Mouse (Mus musculus): ENCODE measurements at regions not wholly inside any gene's neighbourhood (a gene's known extent, or its start where the extent isn't known, plus 50 kb on each side); places are given as distances from the start of the nearest gene placed in this dataset.

- no peak for DNase-seq (ENCODE audit: low spot score in 2 of 2)
Observed at GRCm38 (mm10) chr3:77051884-77052283, 977.8 kb downstream of the Fstl5 start.

GRCm38 (mm10) chr3:77075055-77075454 is 1001.0 kb downstream of the Fstl5 start:
- DNase-seq (ENCODE audit: low spot score in 2 of 2) = no peak

GRCm38 (mm10) chr3:77091812-77092211 is 1017.7 kb downstream of the Fstl5 start:
- no peak for DNase-seq (ENCODE audit: low spot score in 2 of 2)

GRCm38 (mm10) chr3:77112969-77113368 is 1038.9 kb downstream of the Fstl5 start:
- no peak for DNase-seq (ENCODE audit: low spot score in 2 of 2)

- DNase-seq (ENCODE audit: low spot score in 2 of 2) = no peak
Observed at GRCm38 (mm10) chr3:77120581-77120980, 1046.5 kb downstream of the Fstl5 start.

- DNase-seq (ENCODE audit: low spot score in 2 of 2) = no peak
Observed at GRCm38 (mm10) chr3:77151636-77152035, 1077.6 kb downstream of the Fstl5 start.

GRCm38 (mm10) chr3:77197828-77198227 is 1123.8 kb downstream of the Fstl5 start:
- DNase-seq (ENCODE audit: low spot score in 2 of 2) = no peak

GRCm38 (mm10) chr3:77198265-77198664 is 1124.2 kb downstream of the Fstl5 start:
- DNase-seq (ENCODE audit: low spot score in 2 of 2) = peak; percentile 9 to 19

GRCm38 (mm10) chr3:77226007-77226406 is 1151.9 kb downstream of the Fstl5 start:
- no peak for DNase-seq (ENCODE audit: low spot score in 2 of 2)
